Comparison of ENCODE assay signal across 28 mouse cellular contexts in genomic region chr4:54896017-54896416, GRCm38 (mm10).
"Had no signal": no experiment of that assay in that cellular context is flagged by ENCODE, and none has a peak within 500 bp of the region (broad histone marks: within the 10 kb centered on the region; RNA-seq: fewer than 3 reads in every experiment).

No protein-coding gene starts in this region.

- H3K4me1 ChIP-seq: heart, embryonic 13.5 days; heart, embryonic 15.5 days; hindbrain, embryonic 15.5 days; kidney, embryonic 15.5 days; limb, embryonic 10.5 days; limb, embryonic 12.5 days; liver, embryonic 13.5 days; liver, embryonic 15.5 days had no signal

- H3K9ac ChIP-seq: heart, embryonic 13.5 days; heart, embryonic 15.5 days; hindbrain, embryonic 13.5 days; hindbrain, embryonic 15.5 days; kidney, embryonic 15.5 days; limb, embryonic 12.5 days; liver, embryonic 13.5 days; liver, embryonic 15.5 days; liver, postnatal 0 days had no signal

- H3K27me3 ChIP-seq: heart, embryonic 13.5 days; heart, embryonic 15.5 days; hindbrain, embryonic 13.5 days; hindbrain, embryonic 15.5 days; kidney, embryonic 15.5 days; limb, embryonic 12.5 days; liver, embryonic 13.5 days; liver, embryonic 15.5 days had no signal

- ATAC-seq: hindbrain, postnatal 0 days; intestine, embryonic 16.5 days; liver, postnatal 0 days had no signal

- H3K4me3 ChIP-seq: heart, adult 2 months; heart, embryonic 13.5 days; heart, embryonic 15.5 days; hindbrain, embryonic 13.5 days; hindbrain, embryonic 15.5 days; kidney, embryonic 15.5 days; layer of hippocampus, adult 2 months; left cerebral cortex, adult 2 months; limb, embryonic 10.5 days; limb, embryonic 12.5 days; liver, embryonic 13.5 days; liver, embryonic 15.5 days had no signal

- H3K4me2 ChIP-seq: heart, embryonic 11.5 days; heart, embryonic 13.5 days; heart, embryonic 15.5 days; hindbrain, embryonic 13.5 days; hindbrain, embryonic 15.5 days; kidney, embryonic 15.5 days; limb, embryonic 12.5 days; liver, embryonic 11.5 days; liver, embryonic 13.5 days; liver, embryonic 15.5 days had no signal

- DNase-seq: gastrocnemius, postnatal 14 days; gastrocnemius, postnatal 36 days; heart, adult 2 months; heart, postnatal 14 days; heart, postnatal 36 days; kidney, adult 11 months; kidney, adult 2 months; kidney, adult 9 months; kidney, postnatal 14 days; kidney, postnatal 4 days; liver; liver, embryonic 13.5 days; liver, postnatal 0 days had no signal

- H3K9me3 ChIP-seq: heart, embryonic 13.5 days; heart, embryonic 15.5 days; hindbrain, embryonic 13.5 days; hindbrain, embryonic 15.5 days; kidney, embryonic 15.5 days; limb, embryonic 10.5 days; limb, embryonic 12.5 days; liver, embryonic 13.5 days; liver, embryonic 15.5 days had no signal

- H3K36me3 ChIP-seq: heart, embryonic 13.5 days; heart, embryonic 15.5 days; hindbrain, embryonic 13.5 days; hindbrain, embryonic 15.5 days; kidney, embryonic 15.5 days; limb, embryonic 10.5 days; limb, embryonic 12.5 days; liver, embryonic 13.5 days; liver, embryonic 15.5 days had no signal

- H3K27ac ChIP-seq: heart, adult 2 months; heart, embryonic 13.5 days; heart, embryonic 15.5 days; hindbrain, embryonic 13.5 days; hindbrain, embryonic 15.5 days; hindbrain, postnatal 0 days; kidney, embryonic 15.5 days; kidney, postnatal 0 days; layer of hippocampus, adult 2 months; left cerebral cortex, adult 2 months; limb, embryonic 10.5 days; limb, embryonic 12.5 days; liver, embryonic 13.5 days; liver, embryonic 15.5 days had no signal
